Mouse (Mus musculus) heart, embryonic 14.5 days (tissue): ENCODE measurements around the gene Ttyh2. TPM values are rescaled to one million over a fixed set of nuclear protein-coding genes. Genes with fewer than 3 reads are reported as not detected.

Experiments used
- ATAC-seq: fragments of 200-750 bp; cut with Nextera tagmentation; 2 replicates; pipeline ENCODE4 v1.8.0; 2017; ENCODE audit warnings: low read depth, moderate TSS enrichment; ENCODE audit not compliant: insufficient number of reproducible peaks, insufficient read depth, low FRiP score
- H3K27ac ChIP-seq, 2 experiments: fragments of 200-500 bp in 1 of 2; fragments of 300-500 bp in 1 of 2; sonication (generic) in 1 of 2; replicated peaks in 1 of 2; 2 replicates each; pipeline ENCODE4 v1.5.1; 2012 to 2014; ENCODE audit warnings: low read depth in 2 of 2, low read length in 2 of 2, control low read depth in 1 of 2, mild to moderate bottlenecking in 1 of 2, mixed read lengths in 1 of 2; ENCODE audit not compliant: control insufficient read depth in 1 of 2, insufficient read depth in 1 of 2
- H3K27me3 ChIP-seq: fragments of 300-500 bp; sonication (generic); 2 replicates; pipeline ENCODE4 v1.6.1; 2014; ENCODE audit warnings: mild to moderate bottlenecking, low read length, control low read depth; ENCODE audit not compliant: control insufficient read depth, insufficient read depth
- H3K36me3 ChIP-seq: fragments of 300-500 bp; sonication (generic); 2 replicates; pipeline ENCODE4 v1.6.1; 2014; ENCODE audit warnings: mild to moderate bottlenecking, control low read depth, low read length, mixed read lengths; ENCODE audit not compliant: control insufficient read depth, insufficient read depth
- H3K4me1 ChIP-seq, 2 experiments: fragments of 200-500 bp in 1 of 2; fragments of 300-500 bp in 1 of 2; sonication (generic) in 1 of 2; 2 replicates each; pipeline ENCODE4 v1.6.1; 2012 to 2014; ENCODE audit warnings: low read length in 2 of 2, control low read depth in 1 of 2, mixed read lengths in 1 of 2; ENCODE audit not compliant: control insufficient read depth in 2 of 2, insufficient read depth in 2 of 2
- H3K4me2 ChIP-seq: fragments of 300-500 bp; sonication (generic); 2 replicates; pipeline ENCODE4 v1.6.1; 2014; ENCODE audit warnings: mild to moderate bottlenecking, low read length
- H3K4me3 ChIP-seq, 2 experiments: fragments of 200-500 bp in 1 of 2; fragments of 300-500 bp in 1 of 2; sonication (generic) in 1 of 2; 2 replicates each; pipeline ENCODE4 v1.5.1; 2012 to 2014; ENCODE audit warnings: low read length in 2 of 2, mild to moderate bottlenecking in 2 of 2, control low read depth in 1 of 2, low read depth in 1 of 2, moderate library complexity in 1 of 2; ENCODE audit not compliant: control insufficient read depth in 1 of 2, insufficient read depth in 1 of 2
- H3K9ac ChIP-seq: fragments of 300-500 bp; sonication (generic); 2 replicates; pipeline ENCODE4 v1.6.1; 2014; ENCODE audit warnings: mild to moderate bottlenecking, low read length
- H3K9me3 ChIP-seq: fragments of 300-500 bp; sonication (generic); 2 replicates; pipeline ENCODE4 v1.6.1; 2016; ENCODE audit warnings: low read length, control low read depth; ENCODE audit not compliant: control insufficient read depth
- WGBS: fragments of 180-500 bp; shearing (Covaris S2); extraction: QIAGEN DNeasy Blood & Tissue Kit; methylation state at CpG from one replicate; pipeline ENCODE4 v1.1.7; 2014; 5-methylcytosine and 5-hydroxymethylcytosine counted together
- polyA plus RNA-seq: library from polyadenylated mRNA; unstranded; fragments of >200 nt; fragmentation: Nextera tagmentation; extraction: Ambion mirVana; gene quantifications from 2 replicates; pipeline ENCODE4 v1.2.1, GENCODE M21; 2014

Gene Ttyh2
- polyA plus RNA-seq, 1 experiment from 2014 or later: 7.9 TPM

GRCm38 (mm10) chr11:114644122-114644521 lies 31.1 kb upstream of the Ttyh2 start:
- WGBS: 35% methylated on average over 2 of the region's 2 CpGs
- no peak overlapping the region for H3K4me2 ChIP-seq
- ATAC-seq: no peak

GRCm38 (mm10) chr11:114649510-114649909 lies 25.7 kb upstream of the Ttyh2 start:
- 54% methylated on average over 4 of the region's 4 CpGs for WGBS

More at GRCm38 (mm10) chr11:114644122-114644521, 31.1 kb upstream of the Ttyh2 start:
- no peak overlapping the region for H3K27ac ChIP-seq
- peaks cover 8% of the 10 kb centered on the region; the same call in 1 of the 2 replicates for H3K9me3 ChIP-seq
- peaks cover 11% of the 10 kb centered on the region for H3K27me3 ChIP-seq
- H3K4me3 ChIP-seq: no peak overlapping the region
- H3K36me3 ChIP-seq: no peaks in the 10 kb centered on the region
- H3K4me1 ChIP-seq: no peaks in the 10 kb centered on the region
- H3K9ac ChIP-seq: no peak overlapping the region

GRCm38 (mm10) chr11:114652531-114652930 lies 22.7 kb upstream of the Ttyh2 start:
- Histone ChIP-seq H3K9me3 (no peaks in the 10 kb centered on the region), H3K4me2 (no peak overlapping the region), H3K9ac (no peak overlapping the region), H3K27ac (no peak overlapping the region), H3K27me3 (0 out of 2 replicates have a peak, but pooled peaks cover 20% of the 10 kb centered on the region), H3K4me3 (no peak overlapping the region), H3K36me3 (no peaks in the 10 kb centered on the region), H3K4me1 (no peaks in the 10 kb centered on the region)
- no peak for ATAC-seq
- WGBS: 5% methylated on average over 16 of the region's 16 CpGs

More at GRCm38 (mm10) chr11:114649510-114649909, 25.7 kb upstream of the Ttyh2 start:
- no peak overlapping the region for H3K9ac ChIP-seq
- peaks cover 8% of the 10 kb centered on the region; the same call in 1 of the 2 replicates for H3K9me3 ChIP-seq
- H3K4me2 ChIP-seq: no peak overlapping the region
- H3K27ac ChIP-seq: no peak overlapping the region
- no peak for ATAC-seq
- H3K4me1 ChIP-seq: no peaks in the 10 kb centered on the region
- no peaks in the 10 kb centered on the region for H3K27me3 ChIP-seq
- H3K4me3 ChIP-seq: no peak overlapping the region
- H3K36me3 ChIP-seq: no peaks in the 10 kb centered on the region

GRCm38 (mm10) chr11:114653664-114654063 lies 21.6 kb upstream of the Ttyh2 start:
- H3K36me3 ChIP-seq: no peaks in the 10 kb centered on the region
- no peak overlapping the region for H3K27ac ChIP-seq
- H3K4me1 ChIP-seq: no peaks in the 10 kb centered on the region
- H3K4me2 ChIP-seq: no peak overlapping the region
- H3K9me3 ChIP-seq: no peaks in the 10 kb centered on the region
- 0 out of 2 replicates have a peak, but pooled peaks cover 20% of the 10 kb centered on the region for H3K27me3 ChIP-seq
- no peak for ATAC-seq
- no peak overlapping the region for H3K4me3 ChIP-seq
- 72% methylated on average over 6 of the region's 6 CpGs for WGBS
- no peak overlapping the region for H3K9ac ChIP-seq

GRCm38 (mm10) chr11:114654552-114654951 lies 20.7 kb upstream of the Ttyh2 start:
- no peak for ATAC-seq
- Histone ChIP-seq H3K9me3 (no peaks in the 10 kb centered on the region), H3K4me3 (no peak overlapping the region), H3K9ac (no peak overlapping the region), H3K4me2 (no peak overlapping the region), H3K27me3 (0 out of 2 replicates have a peak, but pooled peaks cover 20% of the 10 kb centered on the region), H3K36me3 (no peaks in the 10 kb centered on the region), H3K4me1 (no peaks in the 10 kb centered on the region), H3K27ac (no peak overlapping the region)
- 49% methylated on average over 5 of the region's 5 CpGs for WGBS

- no peaks in the 10 kb centered on the region for H3K4me1 ChIP-seq
- no peaks in the 10 kb centered on the region for H3K9me3 ChIP-seq
- no peak overlapping the region for H3K9ac ChIP-seq
- H3K4me2 ChIP-seq: no peak overlapping the region
- 74% methylated on average over 7 of the region's 7 CpGs for WGBS
- H3K27me3 ChIP-seq: 0 out of 2 replicates have a peak, but pooled peaks cover 20% of the 10 kb centered on the region
- no peak overlapping the region for H3K4me3 ChIP-seq
- H3K27ac ChIP-seq: no peak overlapping the region
- no peak for ATAC-seq
- no peaks in the 10 kb centered on the region for H3K36me3 ChIP-seq
Measured at GRCm38 (mm10) chr11:114655350-114656008, 19.8 kb upstream of the Ttyh2 start.

GRCm38 (mm10) chr11:114656994-114657644 lies 18.1 kb upstream of the Ttyh2 start:
- 51% methylated on average over 26 of the region's 27 CpGs for WGBS
- H3K27me3 ChIP-seq: 0 out of 2 replicates have a peak, but pooled peaks cover 20% of the 10 kb centered on the region
- H3K36me3 ChIP-seq: no peaks in the 10 kb centered on the region
- no peak overlapping the region for H3K27ac ChIP-seq
- no peak overlapping the region for H3K9ac ChIP-seq
- no peaks in the 10 kb centered on the region for H3K9me3 ChIP-seq
- no peaks in the 10 kb centered on the region for H3K4me1 ChIP-seq
- H3K4me2 ChIP-seq: no peak overlapping the region
- no peak overlapping the region for H3K4me3 ChIP-seq
- ATAC-seq: no peak
